Mouse (Mus musculus): ENCODE results near the gene Oas1e.

GRCm38 (mm10) chr5:120781646-120782045 lies 13.7 kb downstream of the Oas1e start:
- TF ChIP-seq MAX (IDR thresholded peaks at IDR 0.05; ENCODE audit: low read length) (no peak), POLR2AphosphoS2 (IDR thresholded peaks at IDR 0.05; ENCODE audit: low read length) (no peak), ZMIZ1 (IDR thresholded peaks at IDR 0.05; ENCODE audit: low read depth, low read length) (no peak), ZKSCAN1 (IDR thresholded peaks at IDR 0.05; ENCODE audit: low read depth, low read length) (no peak)
